Mouse (Mus musculus) G1E (cell line): Measurements from ENCODE around the gene Lrr1.

Source experiments
- CTCF ChIP-seq: IDR thresholded peaks from 2 replicates; pipeline ENCODE4 v1.5.1; 2012; ENCODE audit warnings: low read depth, low read length, inconsistent platforms, mixed read lengths
- GATA1 ChIP-seq: IDR thresholded peaks from 2 replicates; pipeline ENCODE4 v1.6.1; 2012; ENCODE audit warnings: borderline replicate concordance, low read length, inconsistent platforms, mixed read lengths
- GATA2 ChIP-seq: IDR thresholded peaks from 2 replicates; pipeline ENCODE4 v1.6.1; 2012; ENCODE audit warnings: low read depth, low read length, inconsistent platforms, borderline replicate concordance
- TAL1 ChIP-seq: conservative IDR thresholded peaks from 2 replicates; pipeline ENCODE4 v1.6.1; 2012; ENCODE audit warnings: low read depth, low read length, inconsistent platforms, mixed read lengths

GRCm38 (mm10) chr12:69139201-69139600 lies 29.4 kb upstream of the Lrr1 start:
- TF ChIP-seq CTCF, result no peak
- no peak for TF ChIP-seq GATA1
- no peak for TF ChIP-seq GATA2
- TF ChIP-seq TAL1, result no peak
